Mouse (Mus musculus) embryonic fibroblast, embryonic 13.5 days (primary cell): Measurements from ENCODE around the gene Cpd. TPM values are rescaled to one million over a fixed set of nuclear protein-coding genes. Genes with fewer than 3 reads are reported as not detected.

Source experiments
- H3K27ac ChIP-seq: 2 replicates; pipeline ENCODE4 v1.5.1; 2012; ENCODE audit warnings: low read length, control low read depth, inconsistent platforms; ENCODE audit not compliant: insufficient read depth
- H3K4me1 ChIP-seq: 2 replicates; pipeline ENCODE4 v1.6.1; 2011; ENCODE audit warnings: low read length; ENCODE audit not compliant: control insufficient read depth, insufficient read depth
- H3K4me3 ChIP-seq: 2 replicates; pipeline ENCODE4 v1.5.1; 2011; ENCODE audit warnings: mild to moderate bottlenecking, control low read depth, low read length; ENCODE audit not compliant: insufficient read depth
- CTCF ChIP-seq: IDR thresholded peaks from 2 replicates; pipeline ENCODE4 v1.5.1; 2011; ENCODE audit warnings: mild to moderate bottlenecking, control low read depth, low read length, moderate library complexity, borderline replicate concordance; ENCODE audit not compliant: insufficient read depth
- POLR2A ChIP-seq: IDR thresholded peaks from 2 replicates; pipeline ENCODE4 v1.6.1; 2011; ENCODE audit warnings: low read depth, mild to moderate bottlenecking, control low read depth, low read length, moderate library complexity
- polyA plus RNA-seq: library from polyadenylated mRNA; stranded (reverse); fragments of >200 nt; gene quantifications from 2 replicates; pipeline ENCODE4 v1.2.4, GENCODE M21; 2011; ENCODE audit warnings: low read depth; ENCODE audit not compliant: missing spikeins, insufficient read length

The Cpd gene
- polyA plus RNA-seq, 1 experiment: 57.7 TPM

GRCm38 (mm10) chr11:76745921-76746320 lies 100.9 kb downstream of the Cpd start:
- no peak overlapping the region for H3K4me3 ChIP-seq
- no peak overlapping the region for H3K27ac ChIP-seq
- H3K4me1 ChIP-seq: no peaks in the 10 kb centered on the region
- TF ChIP-seq POLR2A: no peak
- no peak for TF ChIP-seq CTCF

- Histone ChIP-seq H3K4me3 (no peak overlapping the region), H3K27ac (no peak overlapping the region), H3K4me1 (no peaks in the 10 kb centered on the region)
- no peak for TF ChIP-seq POLR2A
- peak; percentile 46; the same call in 1 of the 2 replicates for TF ChIP-seq CTCF
Observed at GRCm38 (mm10) chr11:76744550-76744949, 102.3 kb downstream of the Cpd start.

- H3K27ac ChIP-seq: no peak overlapping the region
- H3K4me1 ChIP-seq: no peaks in the 10 kb centered on the region
- H3K4me3 ChIP-seq: no peak overlapping the region
- TF ChIP-seq CTCF: no peak
- TF ChIP-seq POLR2A: no peak
Observed at GRCm38 (mm10) chr11:76742511-76742910, 104.3 kb downstream of the Cpd start.

GRCm38 (mm10) chr11:76739125-76739524 lies 107.7 kb downstream of the Cpd start:
- TF ChIP-seq CTCF (peak; percentile 64; the same call in 1 of the 2 replicates), POLR2A (no peak)
- no peak overlapping the region for H3K4me3 ChIP-seq
- peaks cover 3% of the 10 kb centered on the region; the same call in 1 of the 2 replicates for H3K4me1 ChIP-seq
- H3K27ac ChIP-seq: no peak overlapping the region

- H3K4me1 ChIP-seq: peaks cover 3% of the 10 kb centered on the region; the same call in 1 of the 2 replicates
- TF ChIP-seq CTCF (no peak), POLR2A (no peak)
- no peak overlapping the region for H3K4me3 ChIP-seq
- no peak overlapping the region for H3K27ac ChIP-seq
Observed at GRCm38 (mm10) chr11:76735753-76736324, 111.0 kb downstream of the Cpd start.

- TF ChIP-seq POLR2A (no peak), CTCF (no peak)
- H3K4me3 ChIP-seq: no peak overlapping the region
- peaks cover 3% of the 10 kb centered on the region; the same call in 1 of the 2 replicates for H3K4me1 ChIP-seq
Observed at GRCm38 (mm10) chr11:76734560-76734959, 112.3 kb downstream of the Cpd start.

GRCm38 (mm10) chr11:76730650-76731049 lies 116.2 kb downstream of the Cpd start:
- TF ChIP-seq CTCF: no peak
- TF ChIP-seq POLR2A: no peak
- Histone ChIP-seq H3K27ac (no peak overlapping the region), H3K4me3 (no peak overlapping the region), H3K4me1 (peaks cover 3% of the 10 kb centered on the region; the same call in 1 of the 2 replicates)

More at GRCm38 (mm10) chr11:76734560-76734959, 112.3 kb downstream of the Cpd start:
- H3K27ac ChIP-seq: no peak overlapping the region

Other genes with a start within 250 kb of the Cpd start
- 23.1 and 23.7 TPM in 2 replicates for gene Abr, start 224.7 kb downstream of the Cpd start, polyA plus RNA-seq
- not detected in 2 replicates for gene Bhlha9, start 174.5 kb downstream of the Cpd start, polyA plus RNA-seq
- gene Trarg1, start 167.2 kb downstream of the Cpd start, polyA plus RNA-seq: not detected in 2 replicates
- gene Gosr1, start 83.4 kb downstream of the Cpd start, polyA plus RNA-seq: 34.0 and 38.3 TPM in 2 replicates
- not detected in 2 replicates for gene Tmigd1, start 55.1 kb upstream of the Cpd start, polyA plus RNA-seq
- 67.2 and 97.3 TPM in 2 replicates for gene Blmh, start 77.8 kb upstream of the Cpd start, polyA plus RNA-seq
- gene Slc6a4, start 151.6 kb upstream of the Cpd start, polyA plus RNA-seq: 0.23 TPM in 1 of 2 replicates, not detected in the other
- gene Nsrp1, start 231.4 kb upstream of the Cpd start, polyA plus RNA-seq: 19.4 and 23.8 TPM in 2 replicates